Mouse (Mus musculus) stomach, postnatal 0 days (tissue): Measurements from ENCODE around the gene Anxa2. TPM values are rescaled to one million over a fixed set of nuclear protein-coding genes. Genes with fewer than 3 reads are reported as not detected.

Experiments used
- ATAC-seq: fragments of 200-750 bp; cut with Nextera tagmentation; 2 replicates; pipeline ENCODE4 v1.8.0; 2017; ENCODE audit not compliant: low FRiP score, low TSS enrichment
- DNase-seq: peaks from one replicate; pipeline ENCODE4 v3.0.0-alpha.2; 2016; ENCODE audit warnings: low spot score
- H3K27ac ChIP-seq: fragments of 300-500 bp; sonication (generic); replicated peaks from 2 replicates; pipeline ENCODE4 v1.5.1; 2014; ENCODE audit warnings: mild to moderate bottlenecking, control low read depth
- H3K27me3 ChIP-seq: fragments of 300-500 bp; sonication (generic); 2 replicates; pipeline ENCODE4 v1.6.1; 2014; ENCODE audit warnings: low read length; ENCODE audit not compliant: control insufficient read depth, insufficient read depth
- H3K36me3 ChIP-seq: fragments of 300-500 bp; sonication (generic); 2 replicates; pipeline ENCODE4 v1.6.1; 2014; ENCODE audit warnings: low read length, mixed read lengths; ENCODE audit not compliant: control insufficient read depth, insufficient read depth
- H3K4me1 ChIP-seq: fragments of 300-500 bp; sonication (generic); replicated peaks from 2 replicates; pipeline ENCODE4 v1.6.1; 2014; ENCODE audit warnings: antibody characterized with exemption; ENCODE audit not compliant: control insufficient read depth, insufficient read depth
- H3K4me2 ChIP-seq: fragments of 300-500 bp; sonication (generic); replicated peaks from 2 replicates; pipeline ENCODE4 v1.6.1; 2014; ENCODE audit warnings: low read depth, mild to moderate bottlenecking, control low read depth, moderate library complexity
- H3K4me3 ChIP-seq: fragments of 300-500 bp; sonication (generic); 2 replicates; pipeline ENCODE4 v1.5.1; 2014; ENCODE audit warnings: low read depth, low read length, control low read depth
- H3K9ac ChIP-seq: fragments of 300-500 bp; sonication (generic); 2 replicates; pipeline ENCODE4 v1.6.1; 2014; ENCODE audit warnings: mild to moderate bottlenecking, low read length, control low read depth, mixed read lengths
- H3K9me3 ChIP-seq: fragments of 300-500 bp; sonication (generic); 2 replicates; pipeline ENCODE4 v1.6.1; 2016; ENCODE audit warnings: low read length; ENCODE audit not compliant: control insufficient read depth
- CTCF ChIP-seq: IDR thresholded peaks from 2 replicates; pipeline ENCODE4 v1.5.1; 2016; ENCODE audit warnings: antibody characterized with exemption, low read depth, mild to moderate bottlenecking, moderate library complexity
- EP300 ChIP-seq: optimal IDR thresholded peaks from 2 replicates; pipeline ENCODE3; 2016; ENCODE audit warnings: antibody characterized with exemption
- WGBS: fragments of 180-500 bp; shearing (Covaris S2); extraction: QIAGEN DNeasy Blood & Tissue Kit; methylation state at CpG from one replicate; pipeline ENCODE4 v1.1.7; 2014; 5-methylcytosine and 5-hydroxymethylcytosine counted together
- polyA plus RNA-seq: library from polyadenylated mRNA; unstranded; fragments of >200 nt; fragmentation: Nextera tagmentation; extraction: Ambion mirVana; gene quantifications from 2 replicates; pipeline ENCODE4 v1.2.1, GENCODE M21; 2015

Anxa2 gene
- polyA plus RNA-seq, 1 experiment from 2014 or later: 654 TPM

DNA sequence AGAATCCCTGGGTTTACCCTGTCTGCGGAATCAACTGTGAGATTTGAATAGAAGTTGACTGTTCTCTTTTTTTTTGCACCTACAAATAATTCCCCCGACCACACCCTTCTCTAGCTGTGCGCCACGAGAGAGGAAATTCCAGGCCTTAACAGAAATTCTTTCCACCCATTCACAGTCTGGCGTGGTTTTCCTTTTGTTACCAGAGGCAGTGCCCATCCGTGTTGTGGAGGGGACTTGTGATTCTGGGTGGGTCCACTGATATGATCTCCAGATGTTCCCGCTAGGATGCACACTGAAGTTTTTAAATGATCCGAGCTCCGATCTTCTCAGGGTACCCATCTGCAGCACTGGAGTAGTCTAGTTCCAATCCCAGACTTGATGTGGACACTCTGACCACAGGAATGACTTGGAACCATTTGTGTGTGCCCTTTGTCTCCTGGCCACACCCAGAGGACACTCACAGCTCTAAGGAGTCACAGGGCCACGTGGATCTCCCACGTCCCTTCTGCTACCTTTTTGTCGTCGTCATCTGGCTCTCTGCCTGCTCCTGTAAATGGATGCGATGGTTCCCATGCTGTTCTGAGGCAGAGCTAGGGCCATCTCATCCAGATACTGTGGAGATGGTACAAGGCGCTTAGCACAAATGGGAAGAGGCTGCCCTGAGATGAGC is 3.1 kb downstream of the Anxa2 start:
- H3K9me3 ChIP-seq: no peaks in the 10 kb centered on the region
- H3K9ac ChIP-seq: no peak overlapping the region
- H3K27me3 ChIP-seq: no peaks in the 10 kb centered on the region
- H3K4me1 ChIP-seq: peaks cover 25% of the 10 kb centered on the region
- H3K4me2 ChIP-seq: peak overlapping the region; percentile 67
- no peak overlapping the region for H3K4me3 ChIP-seq
- ATAC-seq (no peak), DNase-seq (no peak)
- peak overlapping the region; percentile 93 for H3K27ac ChIP-seq
- WGBS: 50% methylated on average over 15 of the region's 15 CpGs
- peaks cover 3% of the 10 kb centered on the region; the same call in 1 of the 2 replicates for H3K36me3 ChIP-seq
- TF ChIP-seq EP300: no peak
- no peak for TF ChIP-seq CTCF

DNA sequence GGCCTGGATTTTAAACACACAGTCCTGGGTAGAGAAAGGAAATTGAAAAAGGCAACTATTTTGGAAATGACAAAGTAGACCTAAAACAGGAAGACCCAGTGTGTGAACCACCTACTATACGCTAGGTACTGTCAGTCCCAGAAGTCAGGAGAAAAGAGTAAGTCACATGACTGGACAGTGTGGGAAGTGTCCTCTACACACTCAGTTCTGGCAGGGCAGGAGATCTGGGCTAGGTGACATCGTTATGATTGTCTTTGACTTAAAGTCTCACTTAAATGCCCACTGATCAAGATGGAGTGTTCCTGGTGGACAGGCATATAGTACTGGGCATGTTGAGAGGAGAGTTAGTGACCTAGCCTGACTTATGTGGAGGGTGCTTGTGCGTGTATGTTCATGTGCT is 3.7 kb downstream of the Anxa2 start:
- Histone ChIP-seq H3K9me3 (no peaks in the 10 kb centered on the region), H3K27ac (peak overlapping the region; percentile 93), H3K36me3 (peaks cover 3% of the 10 kb centered on the region; the same call in 1 of the 2 replicates), H3K4me2 (peak overlapping the region; percentile 67), H3K27me3 (no peaks in the 10 kb centered on the region), H3K4me1 (peaks cover 25% of the 10 kb centered on the region), H3K4me3 (no peak overlapping the region), H3K9ac (no peak overlapping the region)
- ATAC-seq (no peak), DNase-seq (no peak)
- 80% methylated on average over 3 of the region's 3 CpGs for WGBS
- no peak for TF ChIP-seq CTCF
- no peak for TF ChIP-seq EP300

DNA sequence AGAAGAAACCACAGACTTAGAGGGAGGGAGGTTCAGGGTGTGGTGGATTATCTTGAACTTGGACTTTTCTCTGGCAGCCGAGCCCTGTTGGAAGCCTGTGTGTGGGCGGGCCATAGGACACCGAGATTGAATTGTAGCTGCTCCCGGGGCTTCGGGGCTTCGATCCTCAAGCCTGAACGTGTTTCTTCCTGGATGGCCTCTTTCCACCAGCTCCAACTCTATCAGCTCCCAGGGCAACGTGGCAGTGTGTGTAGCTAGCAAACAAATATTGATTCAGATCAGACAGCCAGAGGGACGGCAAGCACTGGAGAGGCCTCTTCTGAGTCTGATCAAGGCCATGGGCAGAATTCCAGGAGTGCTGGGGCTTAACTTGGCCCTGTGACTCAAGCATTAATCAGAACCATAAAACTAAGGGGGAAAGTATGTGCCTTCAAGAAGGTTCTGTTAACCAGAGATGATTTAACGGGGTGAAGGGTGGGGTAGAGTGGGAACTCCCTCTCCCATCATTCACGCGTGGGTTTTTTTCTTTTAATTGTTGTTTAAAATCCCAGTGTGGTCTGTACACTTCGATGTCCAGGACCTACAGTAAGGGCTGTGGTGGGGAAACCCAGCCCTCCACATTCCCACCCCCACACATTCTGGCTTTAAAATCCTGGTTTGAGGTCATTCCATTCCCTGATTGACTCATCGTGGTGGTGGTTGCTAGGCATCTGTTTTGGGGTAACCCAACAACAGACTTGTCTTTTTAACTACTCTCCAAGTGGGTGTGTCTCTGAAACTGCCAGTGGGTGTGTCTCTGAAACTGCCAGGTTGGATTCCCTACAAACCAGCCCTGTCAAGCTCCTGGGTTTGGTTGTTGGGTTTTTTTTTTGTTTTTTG is 4.6 kb downstream of the Anxa2 start:
- Histone ChIP-seq H3K27ac (peak overlapping the region; percentile 93), H3K9me3 (no peaks in the 10 kb centered on the region), H3K4me2 (peak overlapping the region; percentile 42), H3K4me1 (peaks cover 25% of the 10 kb centered on the region), H3K9ac (0 out of 2 replicates have a peak overlapping the region, but pooled peaks have one; percentile 31), H3K27me3 (no peaks in the 10 kb centered on the region), H3K36me3 (peaks cover 3% of the 10 kb centered on the region; the same call in 1 of the 2 replicates), H3K4me3 (peak overlapping the region; percentile 1; the same call in 1 of the 2 replicates)
- ATAC-seq (peak; percentile 44), DNase-seq (peak; percentile 77)
- TF ChIP-seq EP300 (peak; percentile 14), CTCF (0 out of 2 replicates have a peak, but pooled peaks have one; percentile 6)
- WGBS: 7% methylated on average over 14 of the region's 14 CpGs

DNA sequence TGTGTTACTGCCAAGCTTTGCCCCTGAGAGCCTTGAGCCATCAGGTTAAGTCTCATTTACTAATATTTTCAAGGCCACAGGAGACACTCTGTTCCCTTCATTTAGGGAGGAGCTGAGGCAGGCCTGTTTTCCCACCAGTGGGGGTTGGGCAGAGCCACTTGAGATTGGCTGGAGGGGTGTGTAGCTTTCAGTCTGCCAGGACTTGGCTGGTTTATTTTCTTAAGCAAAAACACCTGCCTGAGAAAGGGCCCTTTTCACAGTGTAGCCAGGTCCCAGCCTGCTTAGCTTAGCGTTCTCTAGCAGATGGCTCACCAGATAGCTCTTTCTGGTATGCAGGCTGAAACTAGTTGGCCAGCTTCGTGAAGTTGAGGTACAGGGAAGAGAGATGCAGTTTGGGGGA is 5.6 kb downstream of the Anxa2 start:
- DNase-seq: peak; percentile 79

DNA sequence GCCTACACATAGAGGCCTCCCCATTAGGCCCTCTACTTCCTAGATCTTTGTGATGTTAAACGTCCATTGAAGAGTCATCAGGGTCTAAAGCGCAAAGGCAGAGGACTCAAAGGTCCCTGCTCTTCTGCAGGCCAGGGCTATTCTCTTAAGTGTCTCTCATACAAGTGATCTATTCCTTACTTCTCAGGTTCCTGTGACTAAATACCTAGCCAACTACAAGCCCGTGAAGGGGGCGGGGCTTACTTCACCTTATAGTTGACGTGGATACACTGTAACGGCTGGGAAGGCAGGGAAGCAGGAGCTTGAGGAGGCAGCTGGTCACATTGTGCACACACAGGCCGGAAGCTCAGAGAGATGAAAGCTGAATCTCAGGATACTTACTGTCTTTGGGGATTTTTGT is 6.5 kb downstream of the Anxa2 start:
- Histone ChIP-seq H3K4me2 (no peak overlapping the region), H3K36me3 (peaks cover 3% of the 10 kb centered on the region; the same call in 1 of the 2 replicates), H3K4me1 (peaks cover 27% of the 10 kb centered on the region), H3K4me3 (no peak overlapping the region), H3K9ac (no peak overlapping the region), H3K27me3 (no peaks in the 10 kb centered on the region), H3K9me3 (no peaks in the 10 kb centered on the region), H3K27ac (peak overlapping the region; percentile 93)
- DNase-seq: no peak
- TF ChIP-seq CTCF (no peak), EP300 (no peak)
- 72% methylated on average over 7 of the region's 7 CpGs for WGBS
- no peak for ATAC-seq

More for the DNA sequence above, 5.6 kb downstream of the Anxa2 start:
- 0 out of 2 replicates have a peak overlapping the region, but pooled peaks have one; percentile 38 for H3K9ac ChIP-seq
- H3K4me2 ChIP-seq: peak overlapping the region; percentile 18; the same call in 1 of the 2 replicates
- WGBS: 29% methylated on average over 2 of the region's 2 CpGs
- peaks cover 3% of the 10 kb centered on the region; the same call in 1 of the 2 replicates for H3K36me3 ChIP-seq
- H3K27me3 ChIP-seq: no peaks in the 10 kb centered on the region
- peak overlapping the region; percentile 93 for H3K27ac ChIP-seq
- peak; percentile 55 for ATAC-seq
- TF ChIP-seq EP300: no peak
- TF ChIP-seq CTCF: no peak
- no peaks in the 10 kb centered on the region for H3K9me3 ChIP-seq
- no peak overlapping the region for H3K4me3 ChIP-seq
- peaks cover 27% of the 10 kb centered on the region for H3K4me1 ChIP-seq
